Mouse (Mus musculus) C2C12 (cell line): ENCODE results near the gene 4921504E06Rik. TPM values are rescaled to one million over a fixed set of nuclear protein-coding genes. Genes with fewer than 3 reads are reported as not detected.

ENCODE experiments used
- H3K27me3 ChIP-seq: one replicate; pipeline ENCODE4 v1.6.1; 2011; ENCODE audit not compliant: control insufficient read depth, insufficient read depth, insufficient read length
- H3K36me3 ChIP-seq: one replicate; pipeline ENCODE4 v1.6.1; 2011; ENCODE audit not compliant: control insufficient read depth, insufficient read depth
- H3K4me3 ChIP-seq: one replicate; pipeline ENCODE4 v1.5.1; 2011; ENCODE audit warnings: mild to moderate bottlenecking, control low read depth; ENCODE audit not compliant: poor library complexity, insufficient read depth, severe bottlenecking
- H3K79me2 ChIP-seq: one replicate; pipeline ENCODE4 v1.6.1; 2011; ENCODE audit not compliant: control insufficient read depth, insufficient read depth
- H3K79me3 ChIP-seq: one replicate; pipeline ENCODE4 v1.6.1; 2011; ENCODE audit warnings: low read depth, control low read depth
- H3ac ChIP-seq: one replicate; pipeline ENCODE3; 2011; ENCODE audit warnings: low read depth; ENCODE audit not compliant: control insufficient read depth, insufficient read length
- CEBPB ChIP-seq: IDR thresholded peaks from one replicate; pipeline ENCODE4 v1.6.1; 2011; ENCODE audit warnings: low read depth, mild to moderate bottlenecking, control low read depth, moderate library complexity
- CTCF ChIP-seq: IDR thresholded peaks from one replicate; pipeline ENCODE4 v1.5.1; 2011; ENCODE audit not compliant: control insufficient read depth, insufficient read depth, insufficient read length
- FOSL1 ChIP-seq: IDR thresholded peaks from one replicate; pipeline ENCODE4 v1.8.0; 2011; ENCODE audit warnings: mild to moderate bottlenecking, low read length; ENCODE audit not compliant: poor library complexity, insufficient read depth, severe bottlenecking
- MAX ChIP-seq: IDR thresholded peaks from one replicate; pipeline ENCODE4 v1.6.1; 2011; ENCODE audit warnings: mild to moderate bottlenecking, control low read depth
- MYOD1 ChIP-seq: IDR thresholded peaks from one replicate; pipeline ENCODE4 v1.6.1; 2011; ENCODE audit warnings: low read depth; ENCODE audit not compliant: control insufficient read depth, insufficient read length
- MYOG ChIP-seq: IDR thresholded peaks from one replicate; pipeline ENCODE4 v1.6.1; 2011; ENCODE audit not compliant: control insufficient read depth, insufficient read length; ENCODE audit errors: extremely low read depth
- USF1 ChIP-seq: IDR thresholded peaks from one replicate; pipeline ENCODE4 v1.6.1; 2011; ENCODE audit warnings: low read depth, mild to moderate bottlenecking, control low read depth, moderate library complexity
- polyA plus RNA-seq: library from polyadenylated mRNA; unstranded; fragments of >200 nt; fragmentation: generic; extraction: Trizol; gene quantifications from one replicate; pipeline ENCODE4 v1.2.1, GENCODE M21; 2012; ENCODE audit warnings: missing spikeins

4921504E06Rik gene
- polyA plus RNA-seq, 1 experiment, result not detected

GRCm38 (mm10) chr2:19449308-19449707 lies 104.4 kb downstream of the 4921504E06Rik start:
- Histone ChIP-seq H3K27me3 (peaks cover 30% of the 10 kb centered on the region), H3K79me2 (no peaks in the 10 kb centered on the region), H3K79me3 (no peaks in the 10 kb centered on the region), H3K4me3 (no peak overlapping the region), H3ac (no peak overlapping the region), H3K36me3 (no peaks in the 10 kb centered on the region)
- TF ChIP-seq CEBPB (no peak), CTCF (no peak), FOSL1 (no peak), MYOD1 (no peak), MAX (no peak), MYOG (no peak), USF1 (no peak)

GRCm38 (mm10) chr2:19448042-19448700 lies 105.5 kb downstream of the 4921504E06Rik start:
- H3K79me2 ChIP-seq, result no peaks in the 10 kb centered on the region
- H3K79me3 ChIP-seq, result no peaks in the 10 kb centered on the region
- no peaks in the 10 kb centered on the region for H3K36me3 ChIP-seq
- H3K4me3 ChIP-seq, result no peak overlapping the region
- no peak overlapping the region for H3ac ChIP-seq
- peaks cover 30% of the 10 kb centered on the region for H3K27me3 ChIP-seq
- no peak for TF ChIP-seq CTCF
- TF ChIP-seq MYOG, result no peak
- no peak for TF ChIP-seq MAX
- TF ChIP-seq USF1, result no peak
- no peak for TF ChIP-seq FOSL1
- TF ChIP-seq MYOD1, result no peak

- Histone ChIP-seq H3K4me3 (no peak overlapping the region), H3K36me3 (no peaks in the 10 kb centered on the region), H3ac (no peak overlapping the region), H3K27me3 (peaks cover 24% of the 10 kb centered on the region), H3K79me2 (no peaks in the 10 kb centered on the region), H3K79me3 (no peaks in the 10 kb centered on the region)
- TF ChIP-seq MAX (no peak), CEBPB (no peak), CTCF (no peak), MYOD1 (no peak), MYOG (no peak), FOSL1 (no peak)
Observed at GRCm38 (mm10) chr2:19446746-19447145, 107.0 kb downstream of the 4921504E06Rik start.

GRCm38 (mm10) chr2:19445871-19446501 lies 107.7 kb downstream of the 4921504E06Rik start:
- H3K79me3 ChIP-seq, result no peaks in the 10 kb centered on the region
- H3K4me3 ChIP-seq, result no peak overlapping the region
- TF ChIP-seq USF1 (no peak), MYOD1 (no peak), CTCF (no peak), MYOG (no peak), CEBPB (no peak), FOSL1 (no peak), MAX (no peak)
- H3K79me2 ChIP-seq, result no peaks in the 10 kb centered on the region
- no peak overlapping the region for H3ac ChIP-seq
- H3K27me3 ChIP-seq, result peaks cover 24% of the 10 kb centered on the region
- no peaks in the 10 kb centered on the region for H3K36me3 ChIP-seq

- Histone ChIP-seq H3K4me3 (no peak within 1 kb of the TSS), H3K36me3 (no peaks in the 10 kb centered on the region), H3K27me3 (peaks cover 24% of the 10 kb centered on the region)
Observed at GRCm38 (mm10) chr2:19444931-19445831, 108.5 kb downstream of the 4921504E06Rik start, which contains the start of gene Ptf1a. Gene Ptf1a, plus strand, starts transcription at chr2:19445663.

More at GRCm38 (mm10) chr2:19444931-19445831, 108.5 kb downstream of the 4921504E06Rik start, which contains the start of gene Ptf1a:
- Histone ChIP-seq H3K79me2 (no peaks in the 10 kb centered on the region), H3ac (no peak within 1 kb of the TSS), H3K79me3 (no peaks in the 10 kb centered on the region)
- no peak for TF ChIP-seq FOSL1
- TF ChIP-seq USF1, result no peak
- TF ChIP-seq MYOG, result no peak
- TF ChIP-seq CEBPB, result no peak
- TF ChIP-seq MAX, result no peak
